Mouse (Mus musculus): ENCODE measurements at regions not wholly inside any gene's neighbourhood (a gene's known extent, or its start where the extent isn't known, plus 50 kb on each side); places are given as distances from the start of the nearest gene placed in this dataset.

GRCm38 (mm10) chr10:85242701-85243100 is 57.8 kb upstream of the Cry1 start:
- CTCF ChIA-PET = no interaction called here

GRCm38 (mm10) chr10:85243556-85243955 is 58.7 kb upstream of the Cry1 start:
- CTCF ChIA-PET = no interaction called here

- CTCF ChIA-PET = no interaction called here
These were observed 80.9 kb upstream of the Cry1 start for GRCm38 (mm10) chr10:85265746-85266145.

GRCm38 (mm10) chr10:85266148-85266547 is 81.3 kb upstream of the Cry1 start:
- CTCF ChIA-PET = no interaction called here

- CTCF ChIA-PET = no interaction called here
These were observed 81.9 kb upstream of the Cry1 start for GRCm38 (mm10) chr10:85266796-85267195.

- CTCF ChIA-PET = no interaction called here
These were observed 85.3 kb upstream of the Cry1 start for GRCm38 (mm10) chr10:85270209-85270608.

DNA sequence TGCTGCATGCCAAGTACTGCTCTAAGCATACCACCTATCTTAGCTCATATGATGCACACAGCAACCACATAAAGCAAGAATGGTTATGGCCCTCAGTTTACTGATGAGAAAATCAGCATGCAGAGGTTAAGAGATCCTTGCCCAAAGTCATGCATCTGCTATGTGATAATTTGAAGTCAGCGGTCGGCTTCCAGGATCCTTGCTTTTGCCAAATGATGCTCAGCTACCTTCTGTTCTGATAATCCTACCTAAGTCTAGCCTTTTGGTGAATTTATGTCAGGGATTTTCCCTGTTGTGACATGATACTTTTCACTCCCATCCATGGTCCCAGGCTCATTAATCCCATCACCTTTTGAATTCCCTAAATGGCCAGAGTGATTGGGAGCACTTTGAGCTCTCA is 91.9 kb upstream of the Cry1 start:
- CTCF ChIA-PET = no interaction called here

DNA sequence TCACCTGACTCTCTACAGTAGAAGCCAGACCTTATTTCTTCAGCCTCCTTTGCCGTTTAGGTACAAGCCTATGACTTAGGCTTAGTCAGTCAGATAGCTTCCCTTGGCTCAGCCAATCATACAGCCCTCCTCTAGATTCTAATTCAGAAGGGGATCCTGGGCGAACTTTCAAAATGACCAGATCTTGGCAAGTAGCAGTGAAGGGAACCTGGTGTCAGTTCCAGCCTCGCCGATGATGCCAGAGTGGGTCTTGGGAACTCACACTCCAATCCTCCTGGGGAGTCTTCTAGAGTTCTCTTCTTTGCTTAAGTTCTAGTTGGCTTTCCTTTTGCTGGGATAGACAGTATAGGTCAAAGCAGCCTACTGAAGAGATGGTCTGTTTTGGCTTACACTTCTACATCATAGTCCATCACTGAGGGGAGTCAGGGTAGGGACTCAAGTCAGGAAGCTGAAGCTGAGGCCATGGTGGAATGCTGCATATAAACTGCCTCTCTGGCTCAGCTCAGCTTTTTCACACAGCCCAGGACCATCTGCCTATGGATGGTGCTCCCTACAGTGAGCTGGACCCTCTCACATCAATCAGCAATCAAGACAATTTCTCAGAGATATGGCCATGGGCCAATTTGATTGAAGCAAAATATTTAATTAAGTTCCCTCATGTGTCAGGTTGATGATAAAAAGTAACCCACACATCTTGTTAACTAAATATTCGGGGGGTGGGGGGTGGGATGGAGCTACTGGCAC is 94.7 kb upstream of the Btbd11 start:
- CTCF ChIA-PET = no interaction called here

GRCm38 (mm10) chr10:85292477-85292855 is 94.1 kb upstream of the Btbd11 start:
- CTCF ChIA-PET = no interaction called here

- CTCF ChIA-PET = no interaction called here
These were observed 93.4 kb upstream of the Btbd11 start for GRCm38 (mm10) chr10:85293071-85293783.

DNA sequence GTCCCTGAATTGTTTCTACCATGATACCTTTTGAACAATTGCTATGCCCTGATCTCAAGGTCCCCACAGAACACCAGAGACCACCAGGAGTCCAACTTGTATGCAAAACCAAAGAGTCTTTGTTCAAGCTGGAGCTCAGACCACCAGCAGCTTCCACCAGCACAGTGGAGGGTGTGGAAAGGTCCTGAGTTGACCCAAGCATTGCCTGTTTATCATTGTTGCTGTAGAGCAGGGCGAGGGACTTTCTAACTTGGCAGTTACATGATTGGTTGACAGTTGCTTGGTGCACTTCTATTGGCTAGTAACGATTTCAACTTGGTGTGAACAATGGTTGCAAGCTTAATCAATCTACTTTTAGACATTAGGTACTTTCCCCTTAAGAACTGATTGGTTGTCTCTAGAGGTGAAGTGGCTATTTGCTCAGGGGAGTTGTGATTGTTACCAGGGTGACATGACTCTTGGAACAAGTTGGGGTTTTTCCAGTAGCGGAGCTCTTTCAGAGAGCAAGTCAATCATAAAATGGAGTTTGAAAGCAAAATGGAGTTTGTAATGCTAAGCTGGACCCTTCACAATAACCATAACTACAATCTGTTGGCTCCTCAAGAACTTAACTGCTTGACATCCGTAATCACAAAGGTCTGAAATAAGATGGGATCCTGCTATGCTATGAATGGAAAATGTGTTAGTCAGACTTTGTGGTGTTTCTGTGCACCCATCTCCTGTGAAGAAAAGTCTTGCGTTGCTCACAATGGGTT is 91.3 kb upstream of the Btbd11 start:
- CTCF ChIA-PET = no interaction called here

DNA sequence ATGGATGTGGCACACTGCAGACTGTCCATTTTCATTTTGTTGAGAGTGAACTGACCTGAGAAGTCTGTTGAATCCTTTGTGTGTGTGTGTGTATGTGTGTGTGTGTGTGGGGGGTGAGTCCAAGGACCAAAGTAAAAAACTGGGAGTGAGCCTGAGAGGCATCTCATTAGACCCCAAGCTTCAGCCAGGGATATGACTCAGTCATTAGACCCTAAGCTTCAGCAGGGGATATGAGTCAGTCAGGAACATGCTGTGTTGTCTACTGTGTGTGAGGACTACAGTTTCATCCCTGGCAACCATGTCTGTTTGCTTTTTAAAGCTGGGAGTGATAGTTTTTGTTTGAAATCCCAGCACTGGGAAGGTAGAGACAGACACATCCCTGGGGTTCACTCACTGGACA is 74.8 kb upstream of the Btbd11 start:
- CTCF ChIA-PET = no interaction called here

DNA sequence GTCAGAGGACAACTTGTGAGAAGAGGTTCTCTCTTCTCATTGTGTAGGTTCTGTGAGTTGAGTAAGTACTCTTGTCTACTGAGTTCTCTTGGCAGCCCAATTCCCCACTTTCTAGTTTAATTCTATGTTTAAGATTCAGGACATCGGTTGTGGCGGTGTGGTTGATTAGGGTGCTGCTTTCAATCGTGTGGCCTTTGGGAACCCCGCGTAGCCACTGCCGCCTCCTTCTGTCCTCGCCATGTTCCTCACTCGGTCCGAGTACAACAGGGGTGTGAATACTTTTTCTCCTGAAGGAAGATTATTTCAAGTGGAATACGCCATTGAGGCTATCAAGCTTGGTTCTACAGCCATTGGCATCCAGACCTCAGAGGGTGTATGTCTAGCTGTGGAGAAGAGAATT is 73.3 kb upstream of the Btbd11 start:
- CTCF ChIA-PET = interaction anchor here (0.6 kb wide), 1 partner anchor 44 kb away, joined by 3 read pairs; no protein-coding TSS in a partner anchor

DNA sequence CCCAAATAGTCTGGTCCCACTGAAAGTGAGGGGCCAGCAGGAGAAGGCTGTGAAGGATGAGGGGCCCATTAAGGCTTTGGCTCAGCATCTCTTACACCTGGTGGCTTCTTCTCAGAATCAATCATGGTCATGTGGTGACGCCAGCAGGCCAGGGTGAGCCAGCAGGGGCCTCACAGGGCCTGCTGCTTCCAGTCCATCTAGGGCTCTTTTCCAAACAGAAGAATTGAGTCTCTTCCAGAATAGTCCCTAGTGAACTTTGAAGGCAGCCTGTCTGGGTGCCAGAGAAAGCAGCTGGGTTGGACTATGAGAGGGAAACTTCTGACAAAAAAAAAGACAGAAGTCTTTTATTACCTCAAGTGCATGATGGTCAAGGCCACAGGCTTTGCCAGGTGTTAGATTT is 65.6 kb upstream of the Btbd11 start:
- CTCF ChIA-PET = no interaction called here

DNA sequence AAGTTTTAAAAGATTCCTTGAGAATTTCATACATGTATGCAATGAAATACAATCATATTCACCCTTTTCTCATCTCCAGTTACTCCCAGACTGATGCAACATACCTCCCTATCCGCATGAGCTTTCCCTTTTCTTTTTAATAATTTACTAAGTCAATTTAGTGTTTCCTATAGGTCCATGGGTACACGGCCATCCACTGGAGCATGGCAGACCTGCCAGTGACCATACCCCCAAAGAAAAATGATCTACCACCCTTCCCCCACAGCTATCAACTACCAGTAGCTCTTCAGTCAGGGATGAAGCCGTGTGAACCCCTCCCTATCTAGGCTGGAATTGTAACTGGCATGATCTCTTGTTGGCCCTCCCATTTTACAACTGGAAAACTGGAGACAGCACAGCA is 64.3 kb upstream of the Btbd11 start:
- CTCF ChIA-PET = no interaction called here

DNA sequence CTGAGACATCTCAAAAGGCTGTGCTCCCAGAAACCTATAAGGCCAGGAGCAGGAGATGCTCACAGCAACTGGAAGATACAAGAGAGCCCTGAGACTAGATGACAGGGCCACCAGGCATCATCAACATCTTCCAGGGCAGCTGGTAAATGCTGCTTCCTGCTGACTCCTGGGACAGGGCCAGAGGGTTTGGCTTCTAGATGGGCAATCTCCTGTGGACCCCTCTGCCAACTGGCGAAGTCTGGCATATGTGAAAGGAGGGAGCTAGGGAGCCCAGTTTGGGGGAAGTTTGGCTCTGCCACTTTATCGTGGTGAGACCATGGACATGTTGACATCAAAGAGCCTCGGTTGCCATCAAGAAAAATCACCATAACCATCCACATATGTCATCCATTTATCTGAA is 57.2 kb upstream of the Btbd11 start:
- CTCF ChIA-PET = no interaction called here

- CTCF ChIA-PET = no interaction called here
These were observed 55.5 kb upstream of the Btbd11 start for GRCm38 (mm10) chr10:85330938-85331691.

Data from spleen, embryonic (tissue).